ENCODE assay signal across 7 mouse cellular contexts in the genomic region with DNA sequence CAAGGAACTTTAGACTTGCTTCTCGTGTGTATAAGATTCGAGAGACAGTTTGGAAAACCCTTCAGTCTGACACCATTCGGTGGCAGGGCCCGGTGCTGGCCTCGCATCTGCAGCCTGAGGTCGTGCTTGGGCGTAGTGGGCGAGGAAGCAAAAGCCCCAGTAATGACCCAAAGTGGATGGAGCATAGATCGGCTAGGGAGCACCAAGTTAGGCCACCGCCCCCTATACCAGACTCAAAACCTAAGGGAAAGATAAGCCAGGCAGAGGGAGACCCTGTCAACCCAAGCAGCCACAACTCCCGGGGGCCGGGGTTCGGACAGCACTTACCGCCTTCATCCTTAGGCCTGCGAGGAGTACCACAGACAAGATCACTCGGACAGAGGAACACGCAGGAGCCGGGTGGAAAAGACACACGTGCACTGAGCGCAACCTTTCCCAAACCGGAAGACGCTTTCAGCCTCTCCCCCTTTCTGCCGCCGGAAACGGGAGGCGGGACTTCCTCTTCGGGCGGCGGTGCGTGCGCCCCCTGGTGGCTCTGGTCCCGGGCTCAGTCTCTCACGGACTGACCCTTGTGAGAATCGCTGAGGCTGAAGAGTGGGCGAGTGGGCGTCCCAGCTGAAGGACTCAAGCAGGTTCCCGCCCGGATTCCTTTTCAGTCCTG. TPM values are rescaled to one million over a fixed set of nuclear protein-coding genes. Genes with fewer than 3 reads are reported as not detected.
DNase-seq lines count a peak whose midpoint lies in the region; ATAC-seq lines count a peak whose summit lies in the region.

A gene (minus strand): TSS at position 472 of the 661 bp plus-strand sequence.

- H3K9ac ChIP-seq in intestine, embryonic 15.5 days: peak within 1 kb of the TSS; percentile 70

- under 1% methylated on average over 38 of the region's 38 CpGs for WGBS in intestine, embryonic 15.5 days
- WGBS in midbrain, embryonic 10.5 days: under 1% methylated on average over 38 of the region's 38 CpGs

- no peak within 1 kb of the TSS for H3K27ac ChIP-seq in intestine, embryonic 15.5 days
- H3K27ac ChIP-seq in midbrain, embryonic 10.5 days (replicated peaks): peak within 1 kb of the TSS; percentile 90

- ATAC-seq in intestine, embryonic 15.5 days: peak; percentile 99

- intact Hi-C loops in left cerebral cortex, postnatal 25 days (cut with DNase I): loop anchor here (1.0 kb wide), 1 partner anchor 17 kb away; a partner anchor contains a TSS

- H3K4me3 ChIP-seq in intestine, embryonic 15.5 days (replicated peaks): peak within 1 kb of the TSS; percentile 81
- H3K4me3 ChIP-seq in midbrain, embryonic 10.5 days: peak within 1 kb of the TSS; percentile 88

- H3K27me3 ChIP-seq in intestine, embryonic 15.5 days (replicated peaks): no peaks in the 10 kb centered on the region
- H3K27me3 ChIP-seq in midbrain, embryonic 10.5 days (ENCODE audit: low read depth, poor library complexity, severe bottlenecking): no peaks in the 10 kb centered on the region

- no peaks in the 10 kb centered on the region for H3K4me1 ChIP-seq in intestine, embryonic 15.5 days (replicated peaks)
- peaks cover 19% of the 10 kb centered on the region for H3K4me1 ChIP-seq in midbrain, embryonic 10.5 days

- peaks cover 15% of the 10 kb centered on the region for H3K36me3 ChIP-seq in intestine, embryonic 15.5 days
- peaks cover 26% of the 10 kb centered on the region for H3K36me3 ChIP-seq in midbrain, embryonic 10.5 days

- H3K9me3 ChIP-seq in intestine, embryonic 15.5 days: no peaks in the 10 kb centered on the region
- H3K9me3 ChIP-seq in midbrain, embryonic 10.5 days (replicated peaks): no peaks in the 10 kb centered on the region

- DNase-seq in adrenal gland, adult 18-20 months (ENCODE audit: low spot score in 2 of 2): peak; percentile 97 to 99
- peak; percentile 93 for DNase-seq in embryo, embryonic 11 days
- peak; percentile 89 for DNase-seq in gastrocnemius, postnatal 25 days
- DNase-seq in left cerebral cortex, postnatal 25 days (ENCODE audit: low spot score in 2 of 2): peak; percentile 92 to 95
- DNase-seq in midbrain, embryonic 10.5 days (ENCODE audit: low spot score): peak; percentile 93
- DNase-seq in right cerebral cortex, postnatal 4 days: peak; percentile 99

- H3K4me2 ChIP-seq in intestine, embryonic 15.5 days (replicated peaks): peak within 1 kb of the TSS; percentile 67

RNA-seq across cellular contexts. Expression of the gene that starts here (rescaled TPM):
- 10 to 100 TPM; 18.8 to 20.7 TPM for total RNA-seq in adrenal gland, adult 18-20 months (2021)
- total RNA-seq in gastrocnemius, postnatal 25 days (2021): 1 to 10 TPM; 5.5 to 6.2 TPM
- 6.5 and 7.3 TPM in 2 replicates for polyA plus RNA-seq in intestine, embryonic 15.5 days (2015; fragmentation: Nextera tagmentation; extraction: Ambion mirVana)
- 10 to 100 TPM; 12.1 to 13.3 TPM for total RNA-seq in left cerebral cortex, postnatal 25 days (2021)
- 9.3 and 9.7 TPM in 2 replicates for polyA plus RNA-seq in midbrain, embryonic 10.5 days (2016; fragmentation: Nextera tagmentation; extraction: Ambion mirVana)
